Comparison of ENCODE assay signal across 8 mouse cellular contexts in the genomic region with DNA sequence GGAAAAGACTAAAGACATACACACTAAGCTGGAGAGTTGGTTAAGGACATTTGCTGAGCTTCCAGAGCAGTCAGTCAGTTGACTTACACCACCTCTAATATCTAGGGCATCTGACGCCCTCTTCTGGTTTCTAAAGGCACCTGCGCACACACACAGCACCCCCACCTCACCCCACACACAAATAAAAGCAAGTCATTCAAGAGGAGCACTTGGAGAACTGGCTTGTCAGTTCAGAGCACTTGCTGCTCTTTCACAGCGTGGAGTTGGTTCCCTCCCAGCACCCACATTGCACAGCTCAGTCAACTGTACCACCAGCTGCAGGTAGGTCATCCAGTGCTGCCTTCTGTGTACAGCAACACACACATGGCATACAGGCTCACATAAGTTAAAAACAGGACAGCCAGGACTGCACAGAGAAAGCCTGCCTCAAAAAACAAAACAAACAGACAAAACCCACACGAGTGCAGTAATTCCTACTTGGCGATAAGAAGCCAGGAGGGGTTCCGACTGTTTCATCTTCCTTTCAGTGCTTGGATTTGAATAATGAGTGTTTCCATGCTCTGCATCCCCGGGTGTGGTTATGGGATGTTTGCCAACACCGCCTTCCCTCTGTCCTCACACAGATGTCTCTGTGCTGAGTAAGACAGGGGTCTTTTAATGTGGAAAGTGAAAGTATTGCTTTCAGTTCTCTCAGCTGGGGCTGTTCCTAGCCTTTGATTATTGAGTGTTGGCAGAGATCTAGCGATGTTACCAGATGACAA. TPM values are rescaled to one million over a fixed set of nuclear protein-coding genes. Genes with fewer than 3 reads are reported as not detected.
DNase-seq lines count a peak whose midpoint lies in the region; ATAC-seq and TF ChIP-seq lines count a peak whose summit lies in the region.

No protein-coding gene starts in this region.

- peak; percentile 71 for TF ChIP-seq CTCF in liver, postnatal 0 days (IDR thresholded peaks at IDR 0.05; ENCODE audit: low read depth)

- peak; percentile 65 for ATAC-seq in liver, postnatal 0 days

- no peaks in the 10 kb centered on the region for H3K36me3 ChIP-seq in liver, postnatal 0 days (replicated peaks; ENCODE audit: insufficient read depth, low read length)

- H3K4me3 ChIP-seq in liver, postnatal 0 days (ENCODE audit: low read depth, low read length): no peak overlapping the region

- TF ChIP-seq EP300 in liver, postnatal 0 days (IDR thresholded peaks at IDR 0.05; ENCODE audit: low read depth): no peak

- H3K9ac ChIP-seq in liver, postnatal 0 days (replicated peaks): no peak overlapping the region

- peak overlapping the region; percentile 3; the same call in 1 of the 2 replicates for H3K4me2 ChIP-seq in liver, postnatal 0 days (ENCODE audit: low read depth, low read length)

- 42% methylated on average over 9 of the region's 9 CpGs for WGBS in liver, postnatal 0 days (ENCODE audit: insufficient replicate concordance)

- intact Hi-C loops in gastrocnemius, postnatal 14 days (cut with DNase I; ENCODE audit: low total_unique reads): loop anchor here (5.0 kb wide), 1 partner anchor 53 kb away; a partner anchor contains a TSS

- peak overlapping the region; percentile 45 for H3K27ac ChIP-seq in liver, postnatal 0 days (ENCODE audit: low read depth)

- H3K27me3 ChIP-seq in liver, postnatal 0 days (ENCODE audit: insufficient read depth, low read length): no peaks in the 10 kb centered on the region

- H3K4me1 ChIP-seq in liver, postnatal 0 days (ENCODE audit: insufficient read depth): peaks cover 69% of the 10 kb centered on the region

- H3K9me3 ChIP-seq in liver, postnatal 0 days (ENCODE audit: low read length): no peaks in the 10 kb centered on the region

- peak; percentile 21 for DNase-seq in urinary bladder, postnatal 25 days (ENCODE audit: low spot score)
- DNase-seq in urinary bladder, postnatal 10 days (ENCODE audit: low spot score): no peak
- DNase-seq in cerebellum, adult 11 months: peak; percentile 63
- peak; percentile 70 for DNase-seq in gastrocnemius, postnatal 14 days
- peak; percentile 55 to 59 for DNase-seq in kidney, adult 8-10 months
- peak; percentile 50 for DNase-seq in liver, postnatal 0 days
- peak; percentile 25 for DNase-seq in retina, embryonic 14.5 days (ENCODE audit: low spot score)
- DNase-seq in testis, postnatal 10 days (ENCODE audit: low spot score): no peak

RNA-seq across cellular contexts. Expression of a gene that starts 50.9 kb away (rescaled TPM):
- total RNA-seq in gastrocnemius, postnatal 14 days (2021): 10 to 100 TPM; 75.7 to 81.9 TPM
- polyA plus RNA-seq in liver, postnatal 0 days (2015; fragmentation: Nextera tagmentation; extraction: Ambion mirVana): 4.8 and 5.1 TPM in 2 replicates

Comparison
In these comparisons a context has a peak if more than half of its experiments do, and no peak if none do; other contexts are left out.
1. DNase-seq: peak in urinary bladder, postnatal 25 days (single experiment), cerebellum, adult 11 months (single experiment), gastrocnemius, postnatal 14 days (single experiment), kidney, adult 8-10 months (2 of 2), liver, postnatal 0 days (single experiment) and retina, embryonic 14.5 days (single experiment); none in urinary bladder, postnatal 10 days (single experiment) and testis, postnatal 10 days (single experiment).